ENCODE assay signal across 23 mouse cellular contexts in the genomic region with DNA sequence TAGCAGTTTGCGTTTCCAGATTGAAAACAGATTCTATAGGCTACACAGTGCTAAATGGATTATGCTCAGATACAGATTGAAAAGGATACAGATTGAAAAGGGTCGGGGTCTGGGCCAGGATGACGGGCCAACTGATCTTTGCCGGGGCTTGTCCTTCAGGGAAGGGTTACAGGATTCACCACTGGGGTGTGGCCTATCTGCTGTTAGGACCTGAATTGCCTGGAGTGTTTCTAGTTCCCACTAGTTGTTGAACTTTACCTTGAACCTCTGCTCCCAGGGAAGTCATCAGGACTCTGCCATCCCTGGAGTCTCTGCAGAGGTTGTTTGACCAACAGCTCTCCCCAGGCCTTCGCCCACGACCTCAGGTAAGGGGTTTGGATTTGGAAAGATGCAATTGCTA.
"Had no signal": no experiment of that assay in that cellular context is flagged by ENCODE, and none has a peak within 500 bp of the region (broad histone marks: within the 10 kb centered on the region; RNA-seq: fewer than 3 reads in every experiment).

No protein-coding gene starts in this region.

- H3K9me3 ChIP-seq: heart, embryonic 10.5 days; heart, embryonic 12.5 days; hindbrain, embryonic 10.5 days; hindbrain, embryonic 12.5 days; intestine, embryonic 15.5 days; limb, embryonic 13.5 days; limb, embryonic 15.5 days; liver, embryonic 12.5 days had no signal

- H3K27ac ChIP-seq: heart, embryonic 10.5 days; hindbrain, embryonic 10.5 days; hindbrain, embryonic 12.5 days; hindbrain, embryonic 14.5 days; intestine, embryonic 15.5 days; layer of hippocampus, adult 2 months; left cerebral cortex, adult 2 months; limb, embryonic 13.5 days; limb, embryonic 15.5 days; liver, embryonic 12.5 days; liver, embryonic 14.5 days had no signal

- H3K4me1 ChIP-seq: heart, embryonic 10.5 days; heart, embryonic 12.5 days; hindbrain, embryonic 10.5 days; hindbrain, embryonic 12.5 days; intestine, embryonic 15.5 days; limb, embryonic 13.5 days; limb, embryonic 15.5 days; liver, embryonic 12.5 days had no signal

- DNase-seq: gastrocnemius, postnatal 25 days; heart, adult 18-20 months; heart, postnatal 10 days; heart, postnatal 4 days; kidney, adult 18-20 months; kidney, adult 8-10 months; kidney, postnatal 10 days; kidney, postnatal 25 days; kidney, postnatal 4 days; left cerebral cortex, postnatal 4 days; lung, adult 18-20 months had no signal

- H3K4me3 ChIP-seq: heart, embryonic 10.5 days; heart, embryonic 12.5 days; hindbrain, embryonic 10.5 days; hindbrain, embryonic 12.5 days; intestine, embryonic 15.5 days; layer of hippocampus, adult 2 months; left cerebral cortex, adult 2 months; limb, embryonic 13.5 days; limb, embryonic 15.5 days; liver, embryonic 12.5 days had no signal

- H3K36me3 ChIP-seq: heart, embryonic 10.5 days; heart, embryonic 12.5 days; hindbrain, embryonic 10.5 days; hindbrain, embryonic 12.5 days; intestine, embryonic 15.5 days; limb, embryonic 13.5 days; limb, embryonic 15.5 days had no signal

- H3K27me3 ChIP-seq: heart, embryonic 12.5 days; hindbrain, embryonic 12.5 days; intestine, embryonic 15.5 days; limb, embryonic 13.5 days; limb, embryonic 15.5 days; liver, embryonic 12.5 days had no signal
